Comparison of ENCODE assay signal across 24 mouse cellular contexts in genomic region chrX:139367529-139367908, GRCm38 (mm10). TPM values are rescaled to one million over a fixed set of nuclear protein-coding genes. Genes with fewer than 3 reads are reported as not detected.
"Had no signal": no experiment of that assay in that cellular context is flagged by ENCODE, and none has a peak within 500 bp of the region (broad histone marks: within the 10 kb centered on the region; RNA-seq: fewer than 3 reads in every experiment).

No protein-coding gene starts in this region.

- DNase-seq: lung, adult 2 months; lung, postnatal 36 days; midbrain, embryonic 14.5 days; retina, postnatal 1 day; right cerebral cortex, adult 18-20 months; right cerebral cortex, postnatal 25 days; right cerebral cortex, postnatal 4 days; spleen, adult 18-20 months; thymus, adult 18-20 months; thymus, postnatal 14 days; thymus, postnatal 36 days had no signal

- H3K4me2 ChIP-seq: liver, embryonic 12.5 days; midbrain, embryonic 12.5 days; neural tube, embryonic 13.5 days; neural tube, embryonic 15.5 days had no signal

- H3K36me3 ChIP-seq: liver, embryonic 12.5 days; midbrain, embryonic 10.5 days; midbrain, embryonic 12.5 days; neural tube, embryonic 13.5 days; neural tube, embryonic 15.5 days had no signal

- ATAC-seq: liver, embryonic 12.5 days; midbrain, embryonic 16.5 days had no signal

- H3K4me1 ChIP-seq: liver, embryonic 12.5 days; midbrain, embryonic 10.5 days; midbrain, embryonic 12.5 days; neural tube, embryonic 13.5 days; neural tube, embryonic 15.5 days had no signal

- H3K27ac ChIP-seq: liver, embryonic 12.5 days; liver, embryonic 14.5 days; midbrain, embryonic 10.5 days; midbrain, embryonic 12.5 days; neural tube, embryonic 13.5 days; neural tube, embryonic 15.5 days had no signal

- H3K27me3 ChIP-seq: liver, embryonic 12.5 days; midbrain, embryonic 12.5 days; neural tube, embryonic 15.5 days had no signal

- H3K9me3 ChIP-seq: liver, embryonic 12.5 days; midbrain, embryonic 10.5 days; midbrain, embryonic 12.5 days; neural tube, embryonic 13.5 days; neural tube, embryonic 15.5 days had no signal

- H3K9ac ChIP-seq: liver, embryonic 12.5 days; liver, embryonic 14.5 days; midbrain, embryonic 12.5 days; neural tube, embryonic 13.5 days; neural tube, embryonic 15.5 days had no signal

- H3K4me3 ChIP-seq: liver, embryonic 12.5 days; midbrain, embryonic 10.5 days; midbrain, embryonic 12.5 days; myocyte; neural tube, embryonic 13.5 days; neural tube, embryonic 15.5 days had no signal

RNA-seq across cellular contexts. Expression of gene Trap1a, which starts 34.0 kb away (rescaled TPM):
- polyA plus RNA-seq: liver, embryonic 16.5 days; lung, adult 2 months; midbrain, embryonic 10.5 days; midbrain, embryonic 12.5 days; midbrain, embryonic 14.5 days; midbrain, embryonic 16.5 days; myocyte; neural tube, embryonic 13.5 days; neural tube, embryonic 15.5 days; small intestine, adult 2 months; stomach, embryonic 14.5 days; stomach, embryonic 16.5 days; thymus, postnatal 0 days had no signal
